Mouse (Mus musculus) naive thymus-derived CD4-positive, alpha-beta T cell, adult 5 months (primary cell): ENCODE results near the gene Flcn. TPM values are rescaled to one million over a fixed set of nuclear protein-coding genes. Genes with fewer than 3 reads are reported as not detected.

ENCODE experiments used
- polyA plus RNA-seq: library from polyadenylated mRNA; unstranded; fragments of 100-300 nt; shearing (Covaris generic); gene quantifications from one replicate; pipeline ENCODE4 v1.2.1, GENCODE M21; 2017

The Flcn gene
- polyA plus RNA-seq = 92.2 TPM

DNA sequence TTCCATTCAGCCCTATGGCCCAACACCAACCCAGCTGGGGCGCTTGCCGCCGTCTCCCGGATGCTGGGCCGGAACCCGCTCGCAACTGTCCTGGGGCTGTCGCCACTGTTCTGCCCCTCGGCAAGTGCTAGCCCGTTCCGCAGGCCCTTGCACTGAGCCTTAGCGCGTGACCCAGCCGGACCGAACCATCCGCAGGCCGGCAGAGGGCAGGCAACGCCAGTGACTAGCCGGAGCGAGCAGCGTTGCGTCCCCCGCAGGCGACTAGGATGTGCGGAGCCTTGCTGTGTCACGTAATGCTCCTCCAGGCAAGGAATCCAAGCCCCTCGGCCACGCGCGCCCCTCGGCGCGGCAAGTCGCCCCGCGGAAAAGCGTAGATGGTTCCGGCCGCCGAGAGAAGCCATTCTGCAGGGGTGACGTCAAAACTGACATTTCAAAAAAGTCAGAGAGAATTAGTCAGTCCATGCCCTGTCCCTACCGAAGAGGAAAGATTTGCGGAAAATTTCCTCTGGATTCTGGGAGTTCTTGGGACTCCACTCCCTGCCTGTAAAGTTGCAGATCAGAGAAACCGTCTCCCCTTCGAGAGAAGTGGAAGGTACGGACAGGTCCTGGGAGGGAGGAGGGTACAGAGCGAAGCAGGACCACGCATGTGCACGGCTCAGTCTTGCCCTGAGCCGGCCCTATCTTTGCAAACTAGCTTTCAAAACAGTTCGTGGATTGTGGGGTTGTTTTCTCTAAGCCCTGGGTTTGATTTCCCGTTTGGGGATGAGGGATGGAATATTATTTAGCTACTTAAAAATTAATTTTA, at the start of gene Flcn:
TSS of gene Flcn (minus strand) at position 347 of the 805 bp plus-strand sequence.

DNA sequence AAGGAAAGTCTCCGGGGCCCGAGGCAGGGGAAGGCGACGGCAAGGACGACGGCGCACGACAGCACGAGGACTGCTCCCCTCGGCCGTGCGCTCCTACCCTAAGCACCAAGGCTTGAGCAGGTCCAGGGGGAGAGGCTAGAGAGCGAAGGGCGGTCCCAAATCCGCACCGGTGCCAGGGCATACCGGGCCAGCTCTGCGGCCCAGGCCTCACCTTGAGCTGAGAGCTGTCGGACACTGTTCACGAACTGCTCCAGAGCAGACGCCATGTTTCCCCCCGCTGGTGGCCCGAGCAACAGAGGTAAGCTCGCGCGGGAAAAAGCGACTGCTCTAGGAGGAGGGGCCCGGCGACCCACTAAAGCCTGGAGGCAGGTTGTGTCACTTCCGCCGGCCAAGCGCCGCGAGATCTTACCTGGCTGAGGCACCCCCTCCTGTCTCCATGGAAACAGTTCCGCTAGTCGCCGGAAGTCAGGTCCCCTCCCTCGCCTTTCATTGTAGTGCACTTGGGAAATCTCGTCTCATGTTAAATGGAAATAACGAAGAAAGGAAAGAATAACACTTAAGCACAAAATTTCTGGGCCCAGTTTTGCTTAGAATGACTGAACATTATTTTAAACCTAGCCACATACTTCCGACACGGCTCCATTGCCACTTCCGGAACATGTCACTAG, 29.8 kb upstream of the Flcn start, which contains the start of gene Cops3:
TSS of gene Cops3 (minus strand) at position 380 of the 668 bp plus-strand sequence.

DNA sequence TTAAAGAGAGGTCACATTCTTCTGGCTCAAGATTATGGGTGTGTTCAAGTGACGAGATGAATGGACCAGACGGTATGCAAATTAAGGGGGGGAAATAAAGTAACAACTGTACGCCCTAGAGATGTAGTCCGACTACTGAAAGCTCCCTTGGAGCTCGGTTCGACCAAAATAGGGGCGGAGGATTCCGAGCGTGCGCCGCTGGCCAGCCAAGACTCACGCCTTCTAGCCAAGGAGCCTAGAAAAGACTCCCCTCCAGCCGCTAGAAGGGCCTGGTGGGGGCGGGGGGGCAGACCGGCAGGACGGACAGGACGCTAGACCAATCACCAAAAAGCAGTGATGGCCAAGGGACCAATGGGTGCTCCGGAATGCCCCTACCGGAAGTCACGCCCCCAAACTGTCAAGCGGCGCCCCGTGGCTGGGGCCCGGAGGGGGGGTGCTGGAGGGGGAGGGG, 29.2 kb upstream of the Flcn start, which contains the start of gene Nt5m:
TSS of gene Nt5m (plus strand) at position 440 of the 451 bp plus-strand sequence.

GRCm38 (mm10) chr11:59787199-59787781, 22.5 kb downstream of the Flcn start, which contains the start of gene Pld6:
Gene Pld6, minus strand, starts transcription at chr11:59787645.

Other genes with a start within 250 kb of the Flcn start
- not detected for gene Olfr222, start 233.8 kb downstream of the Flcn start, polyA plus RNA-seq
- not detected for gene Olfr223, start 216.7 kb downstream of the Flcn start, polyA plus RNA-seq
- 77.0 TPM for gene Mprip, start 148.7 kb downstream of the Flcn start, polyA plus RNA-seq
- not detected for gene Pld6, start 22.4 kb downstream of the Flcn start, polyA plus RNA-seq
- gene Nt5m, start 29.4 kb upstream of the Flcn start, polyA plus RNA-seq = 8.9 TPM
- 104 TPM for gene Cops3, start 29.8 kb upstream of the Flcn start, polyA plus RNA-seq
- 5.5 TPM for gene Med9, start 138.2 kb upstream of the Flcn start, polyA plus RNA-seq
- not detected for gene Rasd1, start 154.9 kb upstream of the Flcn start, polyA plus RNA-seq
- 4.8 TPM for gene Pemt, start 236.5 kb upstream of the Flcn start, polyA plus RNA-seq